Mouse (Mus musculus): ENCODE measurements at regions not wholly inside any gene's neighbourhood (a gene's known extent, or its start where the extent isn't known, plus 50 kb on each side); places are given as distances from the start of the nearest gene placed in this dataset.

GRCm38 (mm10) chr15:97111320-97112192 is 55.8 kb upstream of the Slc38a4 start:
- no peak overlapping the region for H3K27ac ChIP-seq
- TF ChIP-seq CTCF (conservative IDR thresholded peaks at IDR 0.05), result no peak
- DNase-seq (ENCODE audit: low spot score in 2 of 2), result no peak
- H3K4me3 ChIP-seq, result no peak overlapping the region

- H3K4me3 ChIP-seq, result no peak overlapping the region
- no peak for TF ChIP-seq CTCF (conservative IDR thresholded peaks at IDR 0.05)
- no peak for DNase-seq (ENCODE audit: low spot score in 2 of 2)
- H3K27ac ChIP-seq, result no peak overlapping the region
Observed at GRCm38 (mm10) chr15:97107779-97108178, 52.0 kb upstream of the Slc38a4 start.

GRCm38 (mm10) chr15:97106556-97106955 is 50.8 kb upstream of the Slc38a4 start:
- DNase-seq (ENCODE audit: low spot score in 2 of 2), result peak in 1 of 2 experiments; percentile 18
- H3K4me3 ChIP-seq, result no peak overlapping the region

More at GRCm38 (mm10) chr15:97106556-97106955, 50.8 kb upstream of the Slc38a4 start:
- no peak for TF ChIP-seq CTCF (conservative IDR thresholded peaks at IDR 0.05)
- H3K27ac ChIP-seq, result no peak overlapping the region
